Mouse (Mus musculus): ENCODE results near the gene Dll3. TPM values are rescaled to one million over a fixed set of nuclear protein-coding genes. Genes with fewer than 3 reads are reported as not detected.
A peak's percentile ranks its signal among the peaks of the same experiment; 100 is the strongest.

Gene Dll3
- 2.0 and 2.6 TPM in 2 replicates for polyA plus RNA-seq (2012; rRNA removed)

DNA sequence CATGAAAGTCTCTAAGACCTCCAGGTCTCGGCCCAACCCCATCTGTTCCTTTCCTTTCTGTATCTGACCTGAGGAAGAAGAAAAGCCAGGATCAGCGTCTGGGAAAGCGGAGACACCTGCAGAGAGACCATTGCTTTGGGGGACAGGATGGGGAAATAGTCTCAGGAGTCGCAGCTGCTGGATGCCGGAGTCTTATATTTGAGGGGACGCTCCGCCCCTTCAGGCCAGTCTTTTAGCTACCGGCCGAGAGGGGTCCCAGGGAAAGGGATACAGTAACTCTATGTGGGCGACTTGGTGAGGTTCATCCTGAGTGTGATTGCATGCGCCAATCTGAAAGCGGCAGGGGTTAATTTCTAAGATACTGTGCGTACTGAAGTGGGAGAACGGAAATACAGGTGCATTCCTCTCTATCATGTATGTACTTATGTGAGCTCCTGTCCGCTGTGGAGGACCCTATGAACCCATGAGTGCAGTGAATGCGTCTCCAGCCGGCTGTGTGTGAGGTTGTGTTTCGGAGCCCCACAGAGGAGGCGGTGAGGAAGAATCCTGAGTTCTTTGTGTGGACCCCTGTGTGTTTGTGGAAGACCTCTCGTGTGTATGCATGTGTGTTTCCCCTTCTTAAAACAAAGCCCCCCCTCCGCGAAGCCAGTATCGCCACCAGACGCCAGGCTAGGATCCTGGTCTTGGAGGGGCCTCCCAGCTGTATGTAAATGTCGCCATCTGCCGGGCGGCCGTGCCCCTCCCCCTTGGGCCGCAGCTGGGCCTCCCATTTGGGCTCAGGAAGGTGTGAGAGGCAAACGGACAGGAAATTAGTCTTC lies at the start of gene Dll3:
Dll3 (minus strand) TSS at position 623 of the 818 bp plus-strand sequence.
- peak in 1 of 2 experiments; percentile 34 for DNase-seq (ENCODE audit: extremely low spot score in 1 of 2, low spot score in 1 of 2)

DNA sequence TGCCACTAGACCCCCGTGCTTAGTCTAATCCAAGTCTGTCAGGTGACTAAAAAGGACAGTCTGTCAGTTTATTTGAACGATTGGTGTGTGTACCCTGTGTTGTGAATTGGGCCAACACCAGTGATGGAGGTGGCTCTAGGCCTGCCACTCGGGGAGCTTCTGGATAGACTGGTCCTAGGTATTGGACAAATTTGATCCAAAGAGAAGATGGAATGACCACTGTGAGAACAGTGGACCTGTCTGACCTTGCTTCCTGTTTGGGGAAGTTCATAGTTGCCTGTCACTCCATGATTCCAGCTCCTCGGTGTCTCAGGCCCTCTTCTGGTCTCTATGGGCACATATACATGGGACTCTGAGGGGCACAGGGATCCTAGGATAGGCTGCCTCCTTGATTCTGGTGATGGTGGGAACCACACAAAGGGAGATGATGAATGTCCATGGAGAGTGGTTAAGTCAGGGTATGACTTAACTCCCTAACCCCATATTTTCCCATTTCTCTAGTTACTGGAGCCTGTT lies 49.7 kb upstream of the Dll3 start:
- no peak for DNase-seq (ENCODE audit: extremely low spot score in 1 of 2, low spot score in 1 of 2)

DNA sequence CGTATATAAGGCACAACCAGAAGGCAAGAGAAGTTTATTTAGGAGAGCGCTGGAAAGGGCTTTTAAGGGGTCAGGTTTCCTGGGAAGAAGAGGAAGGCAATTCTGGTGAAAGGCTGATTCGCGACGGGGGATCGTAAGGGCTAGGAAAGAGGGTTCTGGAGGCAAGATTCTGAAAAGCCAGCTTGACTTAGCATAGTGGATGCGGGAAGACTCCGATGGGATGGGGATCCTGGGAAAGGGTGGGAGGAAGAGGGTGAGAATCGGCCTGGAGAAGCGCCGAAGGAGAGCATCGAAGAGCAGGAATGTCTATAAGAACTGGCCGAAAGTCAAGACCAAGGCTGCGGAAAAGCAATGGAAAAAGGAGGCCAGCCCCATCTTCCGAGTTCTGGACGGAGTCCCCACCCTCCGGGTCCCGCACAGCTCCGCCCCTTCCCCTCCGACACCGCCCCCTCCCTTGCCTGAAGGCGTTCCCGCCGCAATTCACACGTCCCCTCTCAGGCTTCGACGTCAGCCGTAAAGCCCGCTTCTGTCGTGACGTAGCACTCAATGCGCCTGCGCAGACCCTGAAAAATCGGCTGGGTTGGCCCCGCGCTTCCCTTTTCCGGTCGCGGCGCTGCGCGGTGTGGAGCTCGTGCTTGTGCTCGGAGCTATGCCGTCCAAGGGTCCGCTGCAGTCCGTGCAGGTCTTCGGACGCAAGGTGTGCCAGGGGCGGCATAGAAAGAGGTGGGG lies 48.3 kb upstream of the Dll3 start, which contains the start of gene Rps16:
Rps16 (plus strand) TSS at position 498 of the 729 bp plus-strand sequence.
- peak; percentile 93 to 99 for DNase-seq (ENCODE audit: extremely low spot score in 1 of 2, low spot score in 1 of 2)

DNA sequence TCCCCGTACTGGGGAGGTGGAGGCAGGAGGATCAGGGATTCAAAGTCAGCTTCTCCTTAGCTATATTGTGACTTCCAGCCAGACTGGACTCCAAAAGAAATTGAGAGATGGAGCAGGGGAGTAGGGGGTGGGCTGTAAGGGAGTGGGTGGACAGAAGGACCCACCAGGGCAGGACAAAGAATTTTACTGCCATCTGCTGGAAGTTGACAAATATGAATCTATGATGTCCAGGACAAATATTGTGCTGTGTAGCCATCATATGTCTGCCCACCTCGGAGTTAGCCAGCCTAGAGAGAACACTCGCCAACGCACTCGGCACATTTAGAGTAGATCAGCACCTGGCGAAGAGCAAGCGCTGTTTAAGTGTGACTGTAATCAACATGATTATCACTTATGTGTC lies 46.6 kb upstream of the Dll3 start:
- DNase-seq (ENCODE audit: extremely low spot score in 1 of 2, low spot score in 1 of 2), result no peak

DNA sequence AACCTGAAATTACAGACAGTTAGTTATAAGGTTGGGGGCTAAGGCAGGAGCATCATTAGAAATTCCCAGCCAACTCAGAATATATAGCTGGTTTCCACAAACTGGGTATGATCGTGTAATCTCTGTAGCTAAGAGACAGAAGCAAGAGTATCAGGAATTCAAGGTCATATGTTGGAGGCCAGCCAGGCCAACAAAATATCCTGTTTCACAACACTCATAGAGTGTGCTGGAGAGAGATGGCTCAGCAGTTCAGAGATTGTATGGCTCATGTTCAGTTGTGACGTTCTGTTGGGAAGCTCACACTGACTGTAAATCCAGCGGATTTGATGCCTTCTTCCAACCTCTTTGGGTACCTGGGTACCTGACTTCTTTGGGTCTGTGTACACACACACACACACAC lies 45.7 kb upstream of the Dll3 start:
- no peak for DNase-seq (ENCODE audit: extremely low spot score in 1 of 2, low spot score in 1 of 2)

DNA sequence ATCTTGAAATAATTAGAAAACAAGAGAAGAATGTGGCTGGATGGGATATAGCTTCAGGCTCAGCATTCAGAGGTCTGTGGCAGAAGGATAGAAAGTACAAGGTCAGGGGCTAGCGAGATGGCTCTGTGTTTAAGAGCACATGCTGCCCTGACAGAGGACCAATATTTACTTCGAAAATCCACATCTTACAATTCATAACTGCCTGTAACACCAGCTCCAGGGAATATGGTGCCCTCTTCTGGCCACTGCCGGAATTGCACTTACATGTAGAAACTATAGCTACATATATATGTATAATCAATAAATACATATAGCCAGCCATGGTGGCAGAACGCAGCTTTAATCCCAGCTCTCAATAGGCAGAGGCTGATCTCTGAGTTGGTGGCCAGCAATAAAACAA lies 42.6 kb upstream of the Dll3 start:
- DNase-seq (ENCODE audit: extremely low spot score in 1 of 2, low spot score in 1 of 2), result peak in 1 of 2 experiments; percentile 83

DNA sequence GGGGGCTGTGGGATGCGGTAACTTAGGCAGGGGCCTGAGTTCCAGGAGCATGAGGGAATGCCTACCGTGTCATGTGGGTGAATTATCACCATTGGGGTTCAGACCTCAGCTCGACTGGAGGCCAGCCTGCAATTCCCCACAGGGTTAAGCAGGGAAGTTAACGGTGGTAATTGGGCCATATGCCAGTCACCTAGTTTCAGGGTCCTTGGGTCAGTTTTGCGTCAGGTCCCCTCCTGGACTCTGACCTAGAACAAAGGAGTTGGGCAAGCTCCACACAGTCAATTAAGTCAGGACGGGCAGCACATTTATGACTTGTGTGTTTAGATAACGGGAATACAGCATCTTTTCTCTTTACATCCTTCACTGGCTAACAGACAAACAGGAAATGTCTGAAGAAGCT lies 39.3 kb upstream of the Dll3 start:
- no peak for DNase-seq (ENCODE audit: extremely low spot score in 1 of 2, low spot score in 1 of 2)

DNA sequence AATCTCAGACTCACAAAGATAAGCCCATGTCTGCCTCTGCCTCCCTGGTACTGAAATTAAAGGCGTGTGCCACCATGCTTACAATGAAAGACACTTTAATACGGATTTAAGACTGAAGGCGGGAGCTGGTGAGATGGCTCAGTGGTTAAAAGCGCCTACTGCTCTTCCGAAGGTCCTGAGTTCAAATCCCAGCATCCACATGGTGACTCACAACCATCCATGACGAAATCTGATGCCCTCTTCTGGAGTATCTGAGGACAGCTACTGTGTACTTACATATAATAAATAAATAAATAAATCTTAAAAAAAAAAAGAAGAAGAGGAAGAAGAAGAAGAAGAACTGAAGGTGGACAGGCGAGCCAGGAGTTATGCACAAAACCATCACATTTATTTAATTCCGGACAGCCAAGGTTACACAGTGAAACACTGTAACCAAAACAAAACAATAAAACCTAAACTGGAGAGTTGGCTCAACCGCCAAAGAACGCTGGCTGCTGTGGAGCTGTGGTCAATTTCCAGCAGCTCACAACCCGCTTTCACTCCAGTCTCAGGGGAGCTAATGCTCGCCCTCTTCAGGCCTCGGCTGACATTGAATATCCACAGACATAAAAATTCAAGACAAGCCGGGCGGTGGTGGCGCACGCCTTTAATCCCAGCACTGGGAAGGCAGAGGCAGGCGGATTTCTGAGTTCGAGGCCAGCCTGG lies 37.3 kb upstream of the Dll3 start:
- DNase-seq (ENCODE audit: extremely low spot score in 1 of 2, low spot score in 1 of 2), result peak in 1 of 2 experiments; percentile 48

DNA sequence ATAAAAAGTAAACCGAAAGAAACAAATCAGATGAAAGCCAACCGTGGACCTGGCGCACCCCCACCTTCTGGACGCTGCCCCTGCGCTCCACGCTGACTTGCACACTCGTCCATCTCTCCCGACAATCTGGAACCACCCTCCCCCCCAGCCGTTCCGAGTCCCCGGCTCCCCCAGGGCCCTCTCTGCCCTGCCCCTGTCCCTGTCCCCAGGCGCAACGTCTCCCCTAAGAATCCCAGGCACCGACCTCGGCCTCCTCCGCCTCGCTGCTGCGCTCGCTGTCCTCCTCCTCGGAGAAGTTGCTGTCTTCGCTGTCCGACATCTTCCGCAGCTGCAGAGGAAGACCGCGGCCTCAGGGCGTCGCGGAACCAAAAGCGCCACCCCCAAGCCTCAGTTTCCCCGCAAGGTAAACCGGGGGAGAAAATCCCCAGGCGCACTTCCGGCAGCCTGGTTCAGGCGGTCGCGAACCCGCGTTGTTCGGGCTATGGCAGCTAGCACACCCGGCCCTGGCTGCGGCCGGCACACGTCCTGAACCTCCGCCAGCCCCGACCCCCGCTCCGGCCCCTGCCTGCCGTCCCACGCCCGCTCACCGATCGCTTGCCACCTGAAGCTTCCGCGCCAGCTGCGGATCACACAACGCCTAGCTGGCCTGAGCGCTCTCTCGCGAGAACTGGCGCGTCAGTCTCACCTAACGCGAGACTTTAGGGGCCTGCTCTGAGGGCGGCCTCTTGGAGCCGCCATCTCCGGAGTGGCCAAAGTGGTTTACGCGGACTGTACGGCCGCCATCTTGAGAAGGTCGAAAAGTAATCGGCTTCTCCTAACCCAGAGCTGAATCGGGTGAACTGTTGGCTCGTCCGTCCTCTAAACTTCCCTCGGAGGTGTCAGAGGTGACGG lies 36.3 kb upstream of the Dll3 start, which contains the start of gene Supt5:
Supt5 (minus strand) TSS at position 639 of the 891 bp plus-strand sequence.
- peak; percentile 96 to 98 for DNase-seq (ENCODE audit: extremely low spot score in 1 of 2, low spot score in 1 of 2)

DNA sequence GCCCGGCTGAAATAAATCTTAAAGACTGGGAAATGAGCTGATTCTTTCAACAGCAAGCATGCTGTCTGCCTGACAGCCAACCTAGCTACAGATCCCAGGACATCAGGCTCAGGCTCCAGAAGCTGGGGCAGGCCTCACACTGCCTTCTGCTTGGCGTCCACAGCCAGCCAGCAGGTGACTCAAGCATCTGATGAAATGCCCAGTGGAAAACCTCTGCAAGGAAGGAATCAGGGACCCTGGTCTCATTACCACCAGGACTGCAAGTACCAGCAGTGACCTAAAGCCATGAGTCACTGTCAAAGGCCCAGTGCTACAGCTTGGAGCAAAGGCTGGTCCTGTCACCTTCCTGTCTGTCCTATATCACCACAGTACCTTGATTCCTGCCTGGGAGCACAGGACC lies 33.4 kb upstream of the Dll3 start:
- DNase-seq (ENCODE audit: extremely low spot score in 1 of 2, low spot score in 1 of 2), result no peak

DNA sequence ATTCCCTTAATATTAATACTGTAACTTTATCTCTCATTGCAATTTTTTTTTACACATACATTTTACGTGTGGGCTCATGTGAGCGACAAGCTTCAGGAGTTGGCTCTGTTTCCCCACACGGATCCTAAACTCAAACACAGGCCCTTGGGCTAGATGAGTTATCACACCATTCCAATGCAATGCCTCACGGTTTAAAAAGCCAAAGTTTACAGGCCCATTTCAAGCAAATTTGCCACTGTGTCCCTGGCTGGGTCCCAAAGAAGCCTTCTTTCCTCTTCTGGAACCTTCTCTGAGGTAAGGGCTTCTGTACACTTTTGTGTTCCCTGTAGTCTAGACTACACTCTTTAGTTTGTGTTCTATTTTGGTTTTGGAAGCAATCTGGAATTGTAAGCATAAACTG lies 32.5 kb upstream of the Dll3 start:
- no peak for DNase-seq (ENCODE audit: extremely low spot score in 1 of 2, low spot score in 1 of 2)

DNA sequence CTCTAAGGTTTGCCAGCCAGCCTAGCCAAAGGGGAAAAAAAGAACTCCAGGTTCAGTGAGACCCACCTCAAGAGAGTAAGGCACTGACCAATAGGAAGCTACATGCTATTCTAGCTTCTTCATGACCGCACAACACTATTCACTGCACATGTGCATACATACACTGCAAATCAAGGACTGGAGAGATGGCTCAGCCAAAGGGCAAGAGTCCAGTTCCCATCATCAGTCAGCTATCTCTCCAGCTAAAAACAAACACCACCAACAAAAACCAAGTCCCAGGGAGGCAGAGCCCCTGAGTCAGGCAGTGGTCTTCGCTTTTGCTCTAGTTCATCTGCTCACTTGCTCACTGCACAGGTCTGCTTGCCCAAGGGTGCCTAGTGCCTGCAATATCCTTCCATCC lies 26.2 kb upstream of the Dll3 start:
- DNase-seq (ENCODE audit: extremely low spot score in 1 of 2, low spot score in 1 of 2), result no peak

DNA sequence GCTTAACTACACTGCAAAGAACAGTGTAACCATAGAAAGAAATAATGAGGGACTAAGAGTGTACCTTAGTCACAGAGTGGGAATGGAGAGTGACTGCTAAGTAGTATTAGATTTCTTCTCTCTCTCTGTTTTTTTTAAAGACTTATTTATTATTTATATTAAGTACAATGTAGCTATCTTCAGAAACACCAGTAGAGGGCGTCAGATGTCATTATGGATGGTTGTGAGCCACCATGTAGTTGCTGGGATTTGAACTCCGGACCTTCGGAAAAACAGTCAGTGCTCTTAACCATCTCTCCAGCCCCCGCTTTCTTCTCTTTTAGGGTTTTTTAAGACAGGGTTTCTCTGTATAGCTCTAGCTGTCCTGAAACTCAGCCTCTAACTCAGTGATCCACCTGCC lies 24.4 kb upstream of the Dll3 start:
- DNase-seq (ENCODE audit: extremely low spot score in 1 of 2, low spot score in 1 of 2), result no peak

DNA sequence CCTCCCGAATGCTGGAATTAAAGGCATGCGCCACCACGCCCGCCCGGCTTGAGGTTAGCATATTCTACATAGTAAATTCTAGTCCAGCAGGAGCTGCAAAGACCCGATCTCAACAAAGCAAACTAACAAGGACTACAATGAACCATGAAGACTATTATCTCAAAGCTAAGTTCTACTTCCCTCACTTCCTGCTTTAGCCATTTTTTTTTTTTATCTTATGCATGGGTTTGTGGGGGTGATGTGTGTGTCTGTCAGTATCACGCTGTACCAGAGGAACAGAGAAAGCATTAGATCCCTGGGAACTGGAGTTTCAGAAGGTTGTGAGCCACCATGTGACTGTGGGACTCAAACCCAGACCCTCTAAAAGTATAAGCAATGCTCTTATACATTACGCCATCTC lies 23.3 kb upstream of the Dll3 start:
- DNase-seq (ENCODE audit: extremely low spot score in 1 of 2, low spot score in 1 of 2), result no peak

DNA sequence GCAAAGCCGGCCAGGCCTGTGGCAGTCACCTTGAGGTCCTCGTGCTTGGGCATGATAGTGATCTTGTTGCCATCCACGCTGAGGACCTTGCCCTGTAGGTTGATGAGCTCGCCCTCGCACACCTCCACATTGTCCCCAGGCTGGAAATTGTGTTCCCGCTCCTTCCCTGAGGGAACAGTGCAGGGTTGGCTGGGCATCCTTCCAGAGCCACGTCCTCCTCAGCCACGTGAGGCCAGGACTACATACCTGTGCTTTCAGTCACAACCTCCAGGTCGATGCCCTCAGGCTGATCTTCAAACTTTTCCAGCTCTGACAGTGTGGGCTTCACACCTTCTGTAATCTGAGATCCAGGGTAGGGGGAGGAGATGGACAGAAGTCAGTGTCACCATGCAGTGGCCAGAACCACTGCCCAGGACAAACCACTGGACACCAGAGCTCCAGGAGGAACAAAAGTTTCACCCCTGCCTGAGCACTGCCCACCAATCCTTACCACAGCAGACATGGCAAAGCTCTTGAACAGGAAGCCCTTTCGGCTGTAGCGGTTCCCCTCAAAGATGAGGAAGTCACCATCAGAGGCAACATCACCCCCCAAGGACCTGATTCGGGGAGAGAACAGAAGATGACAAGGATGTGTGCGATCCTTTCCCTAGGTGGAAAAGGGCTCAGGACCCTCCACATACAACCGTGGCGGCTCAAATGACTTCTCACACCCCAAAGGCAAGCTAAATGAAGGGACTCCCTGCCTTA lies 20.1 kb upstream of the Dll3 start:
- no peak for DNase-seq (ENCODE audit: extremely low spot score in 1 of 2, low spot score in 1 of 2)

DNA sequence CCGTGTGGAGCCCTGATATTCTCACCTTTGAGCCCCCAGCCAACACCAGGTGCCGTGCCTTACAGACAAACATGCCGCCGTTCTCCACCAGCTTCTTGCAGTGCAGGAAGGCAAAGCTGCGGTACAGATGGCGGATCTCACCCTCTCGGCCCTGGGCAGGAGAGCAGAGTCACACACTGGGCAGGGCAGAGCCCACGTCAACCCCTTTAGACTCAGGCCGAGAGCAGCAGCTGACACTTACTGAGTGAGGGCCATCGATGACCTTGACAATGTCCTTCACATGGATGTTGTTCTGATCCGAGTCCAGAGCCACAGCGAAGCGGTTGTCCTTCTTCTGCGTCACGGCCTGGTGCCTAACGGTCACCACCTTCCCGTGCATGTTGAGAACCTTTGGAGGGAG lies 16.7 kb upstream of the Dll3 start:
- DNase-seq (ENCODE audit: extremely low spot score in 1 of 2, low spot score in 1 of 2), result no peak

DNA sequence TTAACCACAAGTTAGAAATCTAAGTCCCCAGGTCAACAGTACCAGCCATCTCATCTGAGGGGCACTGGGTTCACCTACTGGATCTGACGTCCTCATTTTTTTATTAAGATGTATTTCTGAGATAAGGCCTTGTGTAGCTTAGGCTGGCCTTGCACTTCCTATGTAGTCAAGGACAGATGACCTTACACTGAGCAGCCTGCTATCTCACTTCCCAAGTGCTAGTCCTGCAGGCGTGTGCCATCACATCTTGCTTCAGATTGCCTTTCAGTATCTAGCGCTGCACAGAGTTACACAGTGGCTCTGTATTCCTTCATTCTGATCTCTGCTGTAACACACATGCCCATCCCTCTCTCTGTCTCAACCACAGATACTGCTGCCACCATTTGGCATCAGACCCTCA lies 16.0 kb upstream of the Dll3 start:
- DNase-seq (ENCODE audit: extremely low spot score in 1 of 2, low spot score in 1 of 2), result no peak

DNA sequence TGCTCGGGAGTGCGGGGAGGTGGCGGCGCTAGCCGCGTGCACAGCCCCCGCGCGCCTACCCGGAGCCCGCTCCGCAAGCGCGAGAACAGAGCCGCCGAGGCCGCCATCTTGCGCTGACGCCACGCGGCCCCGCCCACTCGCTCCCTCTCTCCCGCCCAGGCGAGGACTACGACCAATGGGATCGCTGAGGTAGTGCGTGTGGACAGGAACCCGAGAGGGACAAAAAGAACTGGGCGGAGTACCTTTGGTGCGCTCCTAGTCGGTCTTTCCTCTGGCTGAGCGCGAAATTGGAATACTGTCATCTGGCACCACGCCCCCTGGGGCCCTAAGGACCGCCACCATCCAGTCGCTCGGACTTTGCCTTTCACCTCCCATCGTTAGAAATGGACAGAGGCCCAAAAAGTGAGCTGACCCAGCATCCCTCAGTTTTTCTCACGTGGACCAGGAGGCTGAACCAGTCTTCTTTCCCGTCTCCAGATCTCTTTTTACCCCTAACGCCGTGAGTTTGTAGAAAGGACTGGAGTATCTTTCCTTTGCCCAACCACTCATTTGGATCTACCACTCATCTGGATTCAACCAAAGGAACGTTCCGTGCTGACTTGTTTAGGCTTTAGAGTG lies 10.0 kb upstream of the Dll3 start, which contains the start of gene Timm50:
Timm50 (minus strand) TSS at position 147 of the 618 bp plus-strand sequence.
- peak; percentile 97 to 99 for DNase-seq (ENCODE audit: extremely low spot score in 1 of 2, low spot score in 1 of 2)
